Mouse (Mus musculus) urinary bladder, adult 18-20 months (tissue): ENCODE measurements at regions not wholly inside any gene's neighbourhood (a gene's known extent, or its start where the extent isn't known, plus 50 kb on each side); places are given as distances from the start of the nearest gene placed in this dataset.

ENCODE experiments used
- DNase-seq, 2 experiments: peaks; one replicate each; pipeline ENCODE4 v3.0.0; 2022; ENCODE audit warnings: low spot score in 2 of 2, mixed read lengths in 2 of 2

DNA sequence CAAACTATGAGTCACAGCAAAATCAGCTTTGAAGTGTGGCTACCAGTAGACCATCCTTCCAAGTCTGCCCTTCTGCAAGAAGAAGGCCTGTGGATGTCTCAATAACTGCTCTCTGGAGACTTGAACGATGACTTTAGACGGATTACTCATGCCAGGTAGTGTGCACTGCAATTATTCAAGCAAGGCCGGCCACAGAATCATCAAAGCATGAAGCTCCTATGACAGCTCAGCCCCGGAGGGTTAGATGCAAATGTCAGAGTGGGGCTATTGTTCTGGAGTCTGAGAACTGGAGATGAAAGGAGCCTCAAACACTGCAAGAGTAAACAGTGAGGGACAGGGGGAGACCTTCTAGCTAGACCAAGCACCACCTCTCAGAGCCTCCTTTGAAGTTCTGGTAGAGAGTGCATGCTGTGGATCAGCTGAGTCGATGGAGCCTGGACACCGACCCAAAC, 173.8 kb upstream of the Dmrta1 start:
- DNase-seq, result no peak

GRCm38 (mm10) chr4:89500232-89500631, 179.0 kb upstream of the Dmrta1 start:
- DNase-seq, result no peak

- DNase-seq, result no peak
Measured at GRCm38 (mm10) chr4:89490947-89491346, 180.1 kb upstream of the Cdkn2b start.

- DNase-seq, result no peak
Measured at GRCm38 (mm10) chr4:89487416-89488165, 176.8 kb upstream of the Cdkn2b start.

DNA sequence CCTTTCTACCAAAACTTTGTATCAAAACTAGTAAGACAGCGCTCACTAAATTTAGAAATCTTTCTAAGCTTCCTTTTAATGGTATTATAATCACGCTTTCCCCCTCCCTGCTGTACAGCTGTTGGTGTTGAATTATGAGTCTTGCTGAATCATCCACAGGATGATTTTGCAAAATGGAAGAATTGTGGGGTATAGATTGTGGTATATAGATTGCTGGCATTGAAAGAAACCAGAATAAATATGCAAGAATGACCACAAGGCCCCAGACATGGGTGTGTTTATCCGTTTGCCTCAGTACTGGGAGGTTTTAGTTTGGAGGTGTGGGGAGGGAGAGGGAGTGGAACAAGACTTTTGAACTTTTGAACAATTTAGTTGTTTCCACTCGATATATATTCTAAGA, 176.1 kb upstream of the Cdkn2b start:
- no peak for DNase-seq

GRCm38 (mm10) chr4:89485981-89486531, 175.2 kb upstream of the Cdkn2b start:
- DNase-seq, result peak in 1 of 2 experiments; percentile 60

DNA sequence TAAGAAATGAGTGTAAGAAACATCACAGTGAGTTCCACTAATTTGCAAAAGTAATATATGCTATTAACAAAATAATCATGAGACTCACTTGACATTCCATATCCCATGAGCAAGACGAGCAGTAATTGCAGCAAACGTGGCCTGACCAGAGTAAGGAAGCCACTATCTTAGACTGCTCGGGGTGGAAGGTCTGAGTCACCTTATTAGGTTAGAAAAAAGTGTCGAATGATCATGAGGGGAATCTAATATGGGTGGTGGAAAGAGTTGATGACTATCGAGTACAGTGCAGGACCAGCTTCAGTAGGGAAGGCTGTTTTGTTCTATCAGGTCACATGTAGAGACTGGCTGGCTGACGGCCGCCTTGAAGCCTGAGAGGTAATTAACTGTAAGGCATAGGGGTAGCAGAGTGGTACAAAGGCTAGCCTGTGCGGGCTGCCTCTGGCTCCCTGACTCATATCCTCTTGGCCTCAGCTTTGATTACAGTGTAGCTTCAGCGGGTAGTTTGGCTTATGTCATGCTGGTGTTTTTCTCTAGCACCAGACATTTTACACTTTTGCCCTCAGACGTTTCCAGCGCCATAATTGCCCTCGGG, 167.9 kb upstream of the Cdkn2b start:
- no peak for DNase-seq

GRCm38 (mm10) chr4:89475848-89476247, 165.0 kb upstream of the Cdkn2b start:
- peak in 1 of 2 experiments; percentile 30 for DNase-seq

- DNase-seq, result no peak
Measured at GRCm38 (mm10) chr4:89474836-89475541, 164.2 kb upstream of the Cdkn2b start.

GRCm38 (mm10) chr4:89471426-89471825, 160.6 kb upstream of the Cdkn2b start:
- no peak for DNase-seq

DNA sequence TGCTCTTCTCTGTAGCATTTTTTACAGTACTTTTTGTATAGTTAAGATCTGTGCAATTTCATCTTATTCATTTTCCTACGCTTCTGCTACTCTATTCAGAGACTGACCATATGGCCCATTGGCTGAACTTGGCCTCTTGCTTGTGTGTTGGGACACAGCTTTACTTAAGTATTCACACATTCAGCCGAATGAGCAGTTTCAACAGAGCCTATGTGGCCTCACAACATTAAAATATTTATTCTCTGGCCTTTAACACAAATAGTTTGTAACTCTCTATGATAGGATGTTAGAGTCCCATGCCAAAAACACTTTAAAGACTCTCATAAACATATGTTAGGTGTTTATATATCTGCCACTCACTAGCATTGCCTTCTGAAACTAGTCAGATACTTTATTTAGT, 159.9 kb upstream of the Cdkn2b start:
- no peak for DNase-seq

DNA sequence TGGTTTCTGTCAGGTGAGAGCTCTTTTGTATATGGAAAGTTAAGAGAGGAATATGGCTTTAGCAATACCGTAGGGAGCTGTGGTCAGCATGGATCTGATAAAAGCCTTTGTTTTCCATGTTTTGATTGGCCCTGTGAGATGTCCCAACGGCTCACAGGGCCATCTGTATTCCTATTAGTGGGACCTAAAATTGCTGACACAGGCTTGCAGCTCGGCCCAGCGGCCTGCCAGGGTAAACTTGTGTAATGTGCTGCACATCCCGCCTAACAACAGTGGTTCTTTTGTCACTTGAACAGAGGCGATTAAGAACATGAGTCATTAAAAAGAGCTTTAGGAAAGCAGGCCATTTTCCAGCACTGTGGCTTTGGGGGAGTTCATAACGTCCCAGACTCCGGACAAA, 159.0 kb upstream of the Cdkn2b start:
- peak in 1 of 2 experiments; percentile 35 for DNase-seq

GRCm38 (mm10) chr4:89469406-89469805, 158.6 kb upstream of the Cdkn2b start:
- DNase-seq, result no peak

- DNase-seq, result no peak
Measured at GRCm38 (mm10) chr4:89466766-89467165, 155.9 kb upstream of the Cdkn2b start.

GRCm38 (mm10) chr4:89463121-89463520, 152.3 kb upstream of the Cdkn2b start:
- DNase-seq, result no peak

DNA sequence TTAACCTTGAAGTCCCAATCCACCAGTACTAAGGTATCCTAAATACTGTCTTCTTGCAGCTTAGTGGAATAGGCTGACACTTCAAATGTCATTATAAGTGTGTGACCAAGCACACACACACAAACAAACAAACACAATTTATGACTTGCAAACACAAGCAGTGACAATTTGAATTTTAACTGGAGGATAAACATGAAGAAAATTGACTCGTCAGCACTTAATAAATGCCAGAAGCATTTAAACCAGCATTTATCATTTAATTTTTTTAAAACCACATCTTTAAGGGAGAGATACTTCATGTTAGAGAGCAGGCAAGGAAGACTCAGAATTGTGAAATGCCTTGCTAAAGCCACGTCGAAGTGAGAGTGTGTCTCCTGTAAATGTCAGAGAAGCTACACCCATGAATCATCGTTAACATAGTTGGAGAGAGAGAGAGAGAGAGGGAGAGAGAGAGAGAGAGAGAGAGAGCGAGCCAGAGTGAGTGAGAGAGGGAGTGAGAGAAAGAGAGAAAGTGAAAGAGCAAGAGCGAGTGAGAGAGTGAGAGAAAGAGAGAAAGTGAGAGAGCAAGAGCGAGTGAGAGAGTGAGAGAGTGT, 149.4 kb upstream of the Cdkn2b start:
- no peak for DNase-seq

DNA sequence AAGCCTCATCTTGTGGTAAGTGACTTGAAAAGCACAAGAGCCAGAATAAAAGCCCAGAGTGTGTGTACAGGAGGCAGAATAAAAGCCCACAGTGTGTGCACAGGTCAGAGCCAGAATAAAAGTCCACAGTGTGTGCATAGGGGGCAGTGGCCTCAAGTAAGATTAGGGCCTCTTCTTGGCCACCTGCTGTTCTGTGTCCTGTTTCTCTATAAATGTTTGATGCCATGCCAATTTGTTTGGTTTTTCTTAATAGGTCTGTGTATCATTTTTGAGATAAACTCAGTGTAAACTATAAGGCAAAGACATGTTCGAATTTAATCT, 148.5 kb upstream of the Cdkn2b start:
- no peak for DNase-seq

DNA sequence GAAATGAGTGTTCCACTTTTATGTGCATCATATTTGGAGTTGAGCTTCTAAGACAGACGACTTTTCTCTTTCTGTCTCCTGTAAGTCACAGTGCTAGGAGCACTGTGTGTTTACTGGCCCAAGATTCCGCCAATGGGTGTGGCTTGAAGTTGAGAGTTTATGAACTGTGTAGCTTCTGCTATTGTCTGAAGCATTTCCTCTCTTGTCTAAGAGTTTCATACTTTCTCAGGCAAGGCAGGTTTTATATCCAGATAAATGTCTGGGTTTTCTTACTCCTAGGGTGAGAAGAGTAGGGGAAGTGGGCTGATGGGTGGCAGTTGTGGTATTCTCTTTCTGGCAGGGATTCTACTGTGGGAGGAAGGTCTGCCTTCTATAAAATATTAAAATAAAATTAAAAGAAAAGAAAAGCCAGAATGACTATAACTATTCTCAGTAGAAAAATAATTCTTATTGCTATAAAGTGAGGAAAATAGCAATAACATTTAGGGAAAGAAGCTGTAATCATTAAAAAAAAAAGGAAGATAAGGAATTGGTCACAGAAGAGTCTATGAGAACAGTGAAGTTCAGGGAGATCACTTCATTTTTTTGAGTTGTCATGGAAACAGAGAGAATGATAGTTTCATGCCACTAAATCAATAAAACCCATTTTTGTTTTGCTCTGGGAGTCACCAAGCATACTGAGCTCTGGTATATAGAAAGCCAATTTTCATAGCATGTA, 147.9 kb upstream of the Cdkn2b start:
- peak in 1 of 2 experiments; percentile 18 for DNase-seq

DNA sequence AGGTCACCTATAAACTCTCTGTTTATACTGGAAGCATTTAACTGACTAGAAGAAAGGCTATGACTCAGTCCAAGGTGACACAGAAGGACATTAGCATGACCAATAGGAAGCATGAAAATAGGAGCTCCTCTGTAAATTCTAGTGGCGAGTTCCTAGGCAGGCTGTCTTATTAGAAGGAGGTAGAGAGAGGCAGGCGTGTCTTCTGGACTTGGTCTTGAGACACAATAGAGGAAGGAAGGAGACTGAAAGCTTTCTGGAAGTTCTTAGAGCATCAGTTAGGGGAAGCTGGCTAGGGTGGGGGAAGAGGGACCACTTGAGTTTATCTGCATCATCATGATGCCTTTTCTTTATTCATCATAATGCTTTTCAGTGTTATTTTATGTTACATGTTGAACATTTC, 147.0 kb upstream of the Cdkn2b start:
- DNase-seq, result no peak

DNA sequence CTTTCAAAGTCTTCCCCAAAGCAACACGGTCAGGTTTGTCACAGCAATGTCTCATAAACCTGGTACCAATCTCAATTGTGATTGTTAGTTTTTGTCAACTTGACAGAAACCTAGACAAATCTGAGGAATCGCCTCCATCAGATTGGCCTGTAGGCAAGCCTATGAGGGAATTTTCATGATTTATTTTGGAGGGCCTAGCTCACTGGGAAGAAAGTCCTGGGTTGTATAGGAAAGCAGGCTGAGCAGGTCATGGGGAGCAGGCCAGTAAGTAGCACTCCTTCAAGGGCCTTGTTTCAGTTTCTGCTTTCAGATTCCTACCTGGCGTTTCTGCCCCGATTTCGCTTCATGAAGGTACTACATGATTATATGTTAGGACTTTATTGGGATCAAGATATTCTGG, 144.1 kb upstream of the Cdkn2b start:
- DNase-seq, result no peak

GRCm38 (mm10) chr4:89453051-89453450, 142.2 kb upstream of the Cdkn2b start:
- no peak for DNase-seq

GRCm38 (mm10) chr4:89451741-89452140, 140.9 kb upstream of the Cdkn2b start:
- DNase-seq, result no peak
